Mouse (Mus musculus): ENCODE measurements around the gene Dcakd. TPM values are rescaled to one million over a fixed set of nuclear protein-coding genes. Genes with fewer than 3 reads are reported as not detected.
A peak's percentile ranks its signal among the peaks of the same experiment; 100 is the strongest.

Dcakd gene
- 113 and 137 TPM in 2 replicates for polyA plus RNA-seq (2016; fragmentation: Nextera tagmentation; extraction: Ambion mirVana)

GRCm38 (mm10) chr11:103028176-103028891, at the start of gene Dcakd, which contains the start of gene Nmt1:
Gene Dcakd (minus strand): TSS chr11:103028333.
Gene Nmt1 (plus strand): TSS chr11:103028190.
- Histone ChIP-seq H3K27me3 (ENCODE audit: insufficient read depth, poor library complexity, severe bottlenecking) (no peaks in the 10 kb centered on the region), H3K4me1 (peaks cover 31% of the 10 kb centered on the region), H3K4me3 (peak within 1 kb of the TSS; percentile 77), H3K27ac (peak within 1 kb of the TSS; percentile 90), H3K36me3 (peaks cover 27% of the 10 kb centered on the region), H3K9me3 (no peaks in the 10 kb centered on the region)
- WGBS: under 1% methylated on average over 36 of the region's 36 CpGs
- DNase-seq (ENCODE audit: low spot score): peak; percentile 98

GRCm38 (mm10) chr11:103076581-103076980, 48.4 kb upstream of the Dcakd start:
- Histone ChIP-seq H3K4me3 (no peak overlapping the region), H3K27ac (no peak overlapping the region), H3K9me3 (no peaks in the 10 kb centered on the region), H3K4me1 (peaks cover 39% of the 10 kb centered on the region), H3K36me3 (peaks cover 12% of the 10 kb centered on the region), H3K27me3 (ENCODE audit: insufficient read depth, poor library complexity, severe bottlenecking) (peaks cover 46% of the 10 kb centered on the region)
- no peak for DNase-seq (ENCODE audit: low spot score)
- WGBS: 78% methylated on average over 8 of the region's 8 CpGs

DNA sequence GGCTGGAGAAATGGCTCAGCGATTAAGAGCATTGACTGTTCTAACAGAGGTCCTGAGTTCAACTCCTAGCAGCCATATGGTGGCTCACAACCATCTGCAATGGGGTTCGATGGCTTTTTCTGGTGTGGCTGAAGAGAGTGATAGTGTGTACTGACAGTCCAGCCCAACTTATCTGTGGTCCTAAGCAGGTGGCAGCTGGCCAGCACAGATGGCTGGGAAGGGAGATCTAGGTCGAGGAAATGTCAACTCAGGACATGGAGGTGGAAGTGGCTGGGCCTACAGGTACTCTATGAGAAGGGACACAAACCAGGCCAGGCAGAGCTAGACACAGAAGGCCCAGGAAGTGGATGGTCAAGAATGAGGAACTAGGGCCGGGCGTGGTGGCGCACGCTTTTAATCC, 47.9 kb upstream of the Dcakd start:
- 78% methylated on average over 7 of the region's 7 CpGs for WGBS
- no peak overlapping the region for H3K27ac ChIP-seq
- H3K36me3 ChIP-seq: peaks cover 17% of the 10 kb centered on the region
- H3K27me3 ChIP-seq (ENCODE audit: insufficient read depth, poor library complexity, severe bottlenecking): peaks cover 40% of the 10 kb centered on the region
- H3K4me3 ChIP-seq: no peak overlapping the region
- no peak for DNase-seq (ENCODE audit: low spot score)
- no peaks in the 10 kb centered on the region for H3K9me3 ChIP-seq
- peaks cover 35% of the 10 kb centered on the region for H3K4me1 ChIP-seq

DNA sequence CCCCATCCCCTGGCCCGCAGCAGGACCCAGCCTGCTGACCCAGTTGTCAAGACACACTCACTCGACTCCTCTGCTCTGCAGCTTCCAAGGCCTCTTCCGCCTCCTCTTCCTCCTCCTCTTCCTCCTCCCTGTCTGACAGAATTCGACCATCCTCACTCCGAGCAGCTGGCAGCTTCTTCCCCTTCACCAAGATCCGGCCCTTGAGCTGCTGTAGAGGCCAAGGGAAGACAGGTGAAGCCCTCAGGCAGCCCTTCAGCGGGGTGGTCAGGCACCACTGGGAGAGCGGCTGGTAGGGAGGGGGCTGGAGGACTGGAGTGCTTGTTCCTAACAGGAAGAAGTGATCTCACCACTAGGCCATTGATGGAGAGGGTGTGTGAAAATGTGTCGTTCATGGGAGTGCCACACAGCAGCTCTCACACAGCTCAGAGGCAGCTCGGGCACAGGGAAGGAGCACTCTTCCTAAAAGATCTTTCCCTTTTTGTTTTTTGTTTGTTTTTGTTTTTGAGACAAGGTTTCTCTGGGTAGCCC, 46.7 kb upstream of the Dcakd start:
- 14% methylated on average over 10 of the region's 10 CpGs for WGBS
- H3K4me3 ChIP-seq: peak overlapping the region; percentile 20
- no peak for DNase-seq (ENCODE audit: low spot score)
- H3K4me1 ChIP-seq: peaks cover 26% of the 10 kb centered on the region
- peak overlapping the region; percentile 57; the same call in 1 of the 2 replicates for H3K27ac ChIP-seq
- no peaks in the 10 kb centered on the region for H3K9me3 ChIP-seq
- peaks cover 30% of the 10 kb centered on the region for H3K27me3 ChIP-seq (ENCODE audit: insufficient read depth, poor library complexity, severe bottlenecking)
- peaks cover 28% of the 10 kb centered on the region for H3K36me3 ChIP-seq

DNA sequence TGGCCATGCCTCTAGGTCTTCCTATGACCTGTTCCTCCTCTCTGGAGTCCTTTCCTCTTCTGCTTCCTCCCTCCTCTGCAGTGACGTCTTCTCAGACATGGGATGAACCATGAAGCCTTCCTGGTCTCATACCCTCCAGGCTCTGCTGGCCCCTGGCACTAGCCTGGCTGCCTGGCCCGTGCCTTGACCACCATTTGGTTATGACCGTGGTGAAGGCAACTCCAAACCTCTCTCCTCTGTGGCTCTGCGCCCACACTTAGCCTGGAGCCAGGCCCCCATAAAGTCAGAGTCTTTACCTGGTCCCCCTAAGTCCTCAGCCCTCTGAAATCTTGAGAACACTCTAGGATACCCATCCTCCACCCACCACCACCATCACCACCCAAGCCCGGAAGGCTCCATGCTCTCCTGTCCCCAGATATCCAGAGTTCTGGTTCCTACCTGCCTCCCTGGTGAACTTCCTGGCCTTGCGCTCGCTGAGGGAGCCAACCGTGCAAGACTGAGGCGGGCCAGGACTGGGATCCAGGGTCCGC, 46.1 kb upstream of the Dcakd start:
- Histone ChIP-seq H3K4me3 (peak overlapping the region; percentile 20; the same call in 1 of the 2 replicates), H3K4me1 (peaks cover 25% of the 10 kb centered on the region), H3K9me3 (no peaks in the 10 kb centered on the region), H3K27me3 (ENCODE audit: insufficient read depth, poor library complexity, severe bottlenecking) (peaks cover 23% of the 10 kb centered on the region), H3K27ac (peak overlapping the region; percentile 57), H3K36me3 (peaks cover 34% of the 10 kb centered on the region)
- WGBS: 57% methylated on average over 10 of the region's 10 CpGs
- DNase-seq (ENCODE audit: low spot score): no peak

- Histone ChIP-seq H3K27ac (peak overlapping the region; percentile 57; the same call in 1 of the 2 replicates), H3K4me3 (no peak overlapping the region), H3K4me1 (peaks cover 25% of the 10 kb centered on the region), H3K36me3 (peaks cover 39% of the 10 kb centered on the region), H3K9me3 (no peaks in the 10 kb centered on the region), H3K27me3 (ENCODE audit: insufficient read depth, poor library complexity, severe bottlenecking) (peaks cover 18% of the 10 kb centered on the region; the same call in 1 of the 2 replicates)
- no peak for DNase-seq (ENCODE audit: low spot score)
- 84% methylated on average over 7 of the region's 7 CpGs for WGBS
Measured at GRCm38 (mm10) chr11:103073671-103074070, 45.5 kb upstream of the Dcakd start.

DNA sequence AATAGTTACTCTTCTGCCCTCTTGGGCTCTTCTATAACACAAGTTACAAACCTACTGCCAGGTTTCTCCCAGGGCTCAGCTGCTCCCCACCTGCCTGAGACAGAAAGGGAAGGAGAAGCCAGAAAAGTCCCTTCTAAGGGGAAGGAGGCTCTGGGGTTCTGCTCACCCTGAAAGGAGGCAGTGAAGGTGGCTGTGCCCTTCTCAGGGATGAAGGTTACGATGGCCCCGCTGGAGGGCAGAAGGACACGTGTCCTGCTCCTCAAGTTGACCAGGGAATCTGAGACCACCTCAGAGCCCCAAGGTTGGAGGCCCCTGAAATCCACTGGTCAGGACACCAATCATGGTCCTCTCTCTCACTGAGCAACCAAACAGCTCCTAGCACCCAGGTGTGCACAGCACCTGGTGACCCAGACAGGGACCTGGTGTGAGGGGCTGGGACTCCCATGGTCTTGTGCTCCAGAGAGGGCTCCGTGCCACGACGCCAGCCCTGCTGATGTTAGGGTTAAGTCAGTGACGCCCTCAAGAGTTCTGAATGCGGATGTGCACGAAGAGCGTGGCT, 42.3 kb upstream of the Dcakd start:
- Histone ChIP-seq H3K36me3 (peaks cover 65% of the 10 kb centered on the region), H3K27me3 (ENCODE audit: insufficient read depth, poor library complexity, severe bottlenecking) (no peaks in the 10 kb centered on the region), H3K27ac (no peak overlapping the region), H3K9me3 (no peaks in the 10 kb centered on the region), H3K4me1 (peaks cover 32% of the 10 kb centered on the region), H3K4me3 (no peak overlapping the region)
- WGBS: 88% methylated on average over 10 of the region's 10 CpGs
- no peak for DNase-seq (ENCODE audit: low spot score)

GRCm38 (mm10) chr11:103069731-103070130, 41.6 kb upstream of the Dcakd start:
- H3K36me3 ChIP-seq: peaks cover 70% of the 10 kb centered on the region

GRCm38 (mm10) chr11:103068884-103069283, 40.8 kb upstream of the Dcakd start:
- 94% methylated on average over 11 of the region's 11 CpGs for WGBS

More at GRCm38 (mm10) chr11:103069731-103070130, 41.6 kb upstream of the Dcakd start:
- 98% methylated on average over 2 of the region's 2 CpGs for WGBS
- peaks cover 27% of the 10 kb centered on the region for H3K4me1 ChIP-seq
- no peak overlapping the region for H3K4me3 ChIP-seq
- no peaks in the 10 kb centered on the region for H3K9me3 ChIP-seq
- DNase-seq (ENCODE audit: low spot score): no peak
- H3K27me3 ChIP-seq (ENCODE audit: insufficient read depth, poor library complexity, severe bottlenecking): no peaks in the 10 kb centered on the region
- no peak overlapping the region for H3K27ac ChIP-seq

DNA sequence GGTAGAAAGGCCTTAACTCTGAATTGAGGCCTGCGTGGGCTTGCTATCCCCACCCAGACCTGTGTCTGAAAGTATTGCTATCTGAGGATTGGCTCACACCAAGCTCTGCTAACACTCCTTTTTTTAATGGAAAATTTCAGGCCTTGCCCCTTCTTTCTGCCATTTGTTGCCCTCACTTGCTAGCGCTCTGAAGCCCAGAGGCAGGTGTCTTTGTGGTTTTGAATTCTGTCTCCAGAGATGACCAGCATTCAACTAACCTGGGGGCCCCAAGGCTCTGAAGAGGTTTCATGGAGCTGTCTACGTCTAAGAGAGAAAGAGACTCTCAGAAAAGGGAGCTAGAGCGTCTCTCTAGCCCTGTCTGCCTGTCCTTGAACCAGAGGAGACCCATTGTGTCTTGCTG, 40.1 kb upstream of the Dcakd start:
- Histone ChIP-seq H3K36me3 (peaks cover 85% of the 10 kb centered on the region), H3K27ac (no peak overlapping the region)
- WGBS: 90% methylated on average over 4 of the region's 4 CpGs

More at GRCm38 (mm10) chr11:103068884-103069283, 40.8 kb upstream of the Dcakd start:
- no peaks in the 10 kb centered on the region for H3K9me3 ChIP-seq
- H3K36me3 ChIP-seq: peaks cover 79% of the 10 kb centered on the region
- no peaks in the 10 kb centered on the region for H3K27me3 ChIP-seq (ENCODE audit: insufficient read depth, poor library complexity, severe bottlenecking)
- no peak overlapping the region for H3K4me3 ChIP-seq
- H3K4me1 ChIP-seq: peaks cover 19% of the 10 kb centered on the region
- no peak overlapping the region for H3K27ac ChIP-seq
- DNase-seq (ENCODE audit: low spot score): no peak

GRCm38 (mm10) chr11:103067457-103068001, 39.4 kb upstream of the Dcakd start:
- H3K9me3 ChIP-seq: no peaks in the 10 kb centered on the region
- no peaks in the 10 kb centered on the region for H3K27me3 ChIP-seq (ENCODE audit: insufficient read depth, poor library complexity, severe bottlenecking)
- H3K4me3 ChIP-seq: no peak overlapping the region
- WGBS: 61% methylated on average over 8 of the region's 8 CpGs
- H3K27ac ChIP-seq: no peak overlapping the region
- peaks cover 89% of the 10 kb centered on the region for H3K36me3 ChIP-seq
- peaks cover 15% of the 10 kb centered on the region for H3K4me1 ChIP-seq
- no peak for DNase-seq (ENCODE audit: low spot score)

More for the DNA sequence above, 40.1 kb upstream of the Dcakd start:
- no peak for DNase-seq (ENCODE audit: low spot score)
- no peaks in the 10 kb centered on the region for H3K9me3 ChIP-seq
- H3K27me3 ChIP-seq (ENCODE audit: insufficient read depth, poor library complexity, severe bottlenecking): no peaks in the 10 kb centered on the region
- peaks cover 15% of the 10 kb centered on the region for H3K4me1 ChIP-seq
- no peak overlapping the region for H3K4me3 ChIP-seq

- no peak for DNase-seq (ENCODE audit: low spot score)
- no peaks in the 10 kb centered on the region for H3K9me3 ChIP-seq
- 85% methylated on average over 6 of the region's 6 CpGs for WGBS
- peaks cover 15% of the 10 kb centered on the region for H3K4me1 ChIP-seq
- H3K27ac ChIP-seq: no peak overlapping the region
- H3K4me3 ChIP-seq: no peak overlapping the region
- H3K27me3 ChIP-seq (ENCODE audit: insufficient read depth, poor library complexity, severe bottlenecking): no peaks in the 10 kb centered on the region
- H3K36me3 ChIP-seq: peaks cover 91% of the 10 kb centered on the region
Measured at GRCm38 (mm10) chr11:103067051-103067361, 38.9 kb upstream of the Dcakd start.
